Comparison of ENCODE assay signal across 9 mouse cellular contexts in the genomic region with DNA sequence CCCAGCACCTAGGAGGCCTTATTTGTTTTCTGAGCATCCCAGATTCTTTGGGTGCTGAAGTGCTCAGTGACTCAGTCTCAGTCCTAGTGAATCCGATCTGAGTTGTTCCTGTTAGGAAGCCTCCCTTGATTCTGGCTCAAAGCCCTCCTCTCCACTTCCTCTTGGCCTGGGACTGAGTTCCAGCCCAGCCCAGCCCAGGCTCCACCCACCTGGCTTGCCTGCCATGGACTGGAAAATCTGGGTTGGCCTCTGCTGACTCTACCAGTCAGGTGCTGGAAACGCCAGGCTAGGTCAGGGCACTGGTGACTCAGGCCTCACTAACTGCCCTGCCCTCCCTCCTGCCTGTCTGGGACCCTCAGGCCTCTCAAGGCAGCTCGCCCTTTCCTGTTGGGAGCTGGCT. TPM values are rescaled to one million over a fixed set of nuclear protein-coding genes. Genes with fewer than 3 reads are reported as not detected.
DNase-seq lines count a peak whose midpoint lies in the region; ATAC-seq and TF ChIP-seq lines count a peak whose summit lies in the region.
"Had no signal": no experiment of that assay in that cellular context is flagged by ENCODE, and none has a peak within 500 bp of the region (broad histone marks: within the 10 kb centered on the region; RNA-seq: fewer than 3 reads in every experiment).

No protein-coding gene starts in this region.

- H3K4me2 ChIP-seq in embryonic facial prominence, embryonic 14.5 days (ENCODE audit: low read depth, low read length), result no peak overlapping the region
- H3K4me2 ChIP-seq: limb, embryonic 13.5 days had no signal

- TF ChIP-seq CTCF in kidney, adult 2 months (conservative IDR thresholded peaks at IDR 0.05; ENCODE audit: insufficient read depth, insufficient read length, low read depth, low read length), result no peak

- peaks cover 86% of the 10 kb centered on the region for H3K36me3 ChIP-seq in embryonic facial prominence, embryonic 14.5 days (ENCODE audit: control insufficient read depth, insufficient read depth, low read length)
- H3K36me3 ChIP-seq in embryonic facial prominence, embryonic 10.5 days (replicated peaks), result peaks cover 100% of the 10 kb centered on the region
- H3K36me3 ChIP-seq in kidney, adult 2 months (ENCODE audit: control insufficient read depth, insufficient read depth, low read length), result no peaks in the 10 kb centered on the region

- 66% methylated on average over 3 of the region's 3 CpGs for WGBS in embryonic facial prominence, embryonic 14.5 days
- 81% methylated on average over 3 of the region's 3 CpGs for WGBS in embryonic facial prominence, embryonic 10.5 days
- WGBS in kidney, adult 2 months, result 24% methylated on average over 3 of the region's 3 CpGs

- no peak overlapping the region for H3K4me3 ChIP-seq in embryonic facial prominence, embryonic 14.5 days (ENCODE audit: low read depth, low read length)
- no peak overlapping the region for H3K4me3 ChIP-seq in embryonic facial prominence, embryonic 10.5 days
- H3K4me3 ChIP-seq in kidney, adult 2 months (ENCODE audit: insufficient read depth, low read depth, low read length), result no peak overlapping the region
- H3K4me3 ChIP-seq: limb, embryonic 13.5 days had no signal

- no peak for TF ChIP-seq POLR2A in kidney, adult 2 months (IDR thresholded peaks at IDR 0.05; ENCODE audit: low read depth, low read length)

- no peaks in the 10 kb centered on the region for H3K9me3 ChIP-seq in embryonic facial prominence, embryonic 14.5 days (ENCODE audit: control insufficient read depth, low read length)
- H3K9me3 ChIP-seq in embryonic facial prominence, embryonic 10.5 days, result no peaks in the 10 kb centered on the region
- H3K9me3 ChIP-seq: limb, embryonic 13.5 days had no signal

- H3K27ac ChIP-seq in embryonic facial prominence, embryonic 14.5 days (replicated peaks; ENCODE audit: low read depth, low read length), result no peak overlapping the region
- H3K27ac ChIP-seq in embryonic facial prominence, embryonic 10.5 days (replicated peaks), result no peak overlapping the region
- peak overlapping the region; percentile 58 for H3K27ac ChIP-seq in kidney, adult 2 months (ENCODE audit: insufficient read depth, low read depth, low read length)
- H3K27ac ChIP-seq: limb, embryonic 13.5 days had no signal

- no peaks in the 10 kb centered on the region for H3K27me3 ChIP-seq in embryonic facial prominence, embryonic 14.5 days (replicated peaks; ENCODE audit: control insufficient read depth, insufficient read depth, low read length)
- H3K27me3 ChIP-seq in embryonic facial prominence, embryonic 10.5 days (replicated peaks; ENCODE audit: low read depth, poor library complexity, severe bottlenecking), result no peaks in the 10 kb centered on the region
- H3K27me3 ChIP-seq in kidney, adult 2 months (replicated peaks; ENCODE audit: control insufficient read depth, insufficient read depth, low read length), result no peaks in the 10 kb centered on the region
- H3K27me3 ChIP-seq: limb, embryonic 13.5 days had no signal

- peaks cover 2% of the 10 kb centered on the region for H3K4me1 ChIP-seq in embryonic facial prominence, embryonic 14.5 days (ENCODE audit: control insufficient read depth, insufficient read depth, low read length)
- peaks cover 12% of the 10 kb centered on the region for H3K4me1 ChIP-seq in embryonic facial prominence, embryonic 10.5 days
- peaks cover 6% of the 10 kb centered on the region for H3K4me1 ChIP-seq in kidney, adult 2 months (ENCODE audit: control insufficient read depth, insufficient read depth, low read length)

- no peak for ATAC-seq in embryonic facial prominence, embryonic 14.5 days (ENCODE audit: low read depth)
- no peak for ATAC-seq in monocyte, adult 5-6 weeks (replicated peaks; ENCODE audit: insufficient number of reproducible peaks, low FRiP score, low TSS enrichment, poor library complexity, severe bottlenecking)

- DNase-seq in embryonic facial prominence, embryonic 14.5 days (ENCODE audit: low spot score), result peak; percentile 32
- DNase-seq in embryonic facial prominence, embryonic 10.5 days (ENCODE audit: low spot score), result no peak
- peak; percentile 90 for DNase-seq in adrenal gland, adult 8-10 months
- DNase-seq in gastrocnemius, postnatal 14 days, result peak; percentile 94
- peak; percentile 96 for DNase-seq in kidney, adult 2 months
- DNase-seq in lung, postnatal 36 days, result peak; percentile 96
- no peak for DNase-seq in spleen, adult 18-20 months

- intact Hi-C loops in gastrocnemius, postnatal 14 days (cut with DNase I; ENCODE audit: low total_unique reads), result no loop called here

- no peak overlapping the region for H3K9ac ChIP-seq in embryonic facial prominence, embryonic 14.5 days (ENCODE audit: low read depth, low read length)
- H3K9ac ChIP-seq: limb, embryonic 13.5 days had no signal

RNA-seq across cellular contexts. Expression of gene Llgl1, which starts 8.1 kb away (rescaled TPM):
- polyA plus RNA-seq in embryonic facial prominence, embryonic 14.5 days (2014; fragmentation: Nextera tagmentation; extraction: Ambion mirVana), result 49.7 and 57.8 TPM in 2 replicates
- 125 and 133 TPM in 2 replicates for polyA plus RNA-seq in embryonic facial prominence, embryonic 10.5 days (2016; fragmentation: Nextera tagmentation; extraction: Ambion mirVana)
- 10 to 100 TPM; 26.4 to 39.3 (median 32.0) TPM for total RNA-seq in adrenal gland, adult 8-10 months (2022)
- 10 to 100 TPM; 12.1 to 14.5 TPM for total RNA-seq in gastrocnemius, postnatal 14 days (2021)
- 26.2 and 30.6 TPM in 2 replicates for polyA plus RNA-seq in kidney, adult 2 months (2012; rRNA removed)
- total RNA-seq in monocyte, adult 5-6 weeks (2017), result 5.3 to 8.3 TPM (median 5.3 TPM) in 3 replicates

RNA-seq across cellular contexts. Expression of gene Flii, which starts 19.4 kb away (rescaled TPM):
- 76.1 and 76.9 TPM in 2 replicates for polyA plus RNA-seq in embryonic facial prominence, embryonic 14.5 days (2014; fragmentation: Nextera tagmentation; extraction: Ambion mirVana)
- polyA plus RNA-seq in embryonic facial prominence, embryonic 10.5 days (2016; fragmentation: Nextera tagmentation; extraction: Ambion mirVana), result 71.9 and 75.5 TPM in 2 replicates
- 100 to 1,000 TPM; 162 to 185 (median 177) TPM for total RNA-seq in adrenal gland, adult 8-10 months (2022)
- total RNA-seq in gastrocnemius, postnatal 14 days (2021), result 10 to 100 TPM; 87.8 to 90.9 TPM
- polyA plus RNA-seq in kidney, adult 2 months (2012; rRNA removed), result 164 and 176 TPM in 2 replicates
- total RNA-seq in monocyte, adult 5-6 weeks (2017), result 279 to 316 TPM (median 279 TPM) in 3 replicates

RNA-seq across cellular contexts. Expression of gene Mief2, which starts 20.5 kb away (rescaled TPM):
- polyA plus RNA-seq in embryonic facial prominence, embryonic 14.5 days (2014; fragmentation: Nextera tagmentation; extraction: Ambion mirVana), result 17.3 and 18.8 TPM in 2 replicates
- 14.4 and 15.6 TPM in 2 replicates for polyA plus RNA-seq in embryonic facial prominence, embryonic 10.5 days (2016; fragmentation: Nextera tagmentation; extraction: Ambion mirVana)
- 10 to 100 TPM; 36.9 to 41.2 (median 38.8) TPM for total RNA-seq in adrenal gland, adult 8-10 months (2022)
- 10 to 100 TPM; 82.5 to 88.4 TPM for total RNA-seq in gastrocnemius, postnatal 14 days (2021)
- polyA plus RNA-seq in kidney, adult 2 months (2012; rRNA removed), result 16.9 and 17.9 TPM in 2 replicates
- total RNA-seq in monocyte, adult 5-6 weeks (2017), result 7.8 to 17.2 TPM (median 10.3 TPM) in 3 replicates

Comparison
In these comparisons a context has a peak if more than half of its experiments do, and no peak if none do; other contexts are left out.
1. DNase-seq: peak in embryonic facial prominence, embryonic 14.5 days (single experiment), adrenal gland, adult 8-10 months (single experiment), gastrocnemius, postnatal 14 days (single experiment), kidney, adult 2 months (single experiment) and lung, postnatal 36 days (single experiment); none in embryonic facial prominence, embryonic 10.5 days (single experiment) and spleen, adult 18-20 months (0 of 2).